13 mouse cellular contexts compared by ENCODE assay signal in the genomic region with DNA sequence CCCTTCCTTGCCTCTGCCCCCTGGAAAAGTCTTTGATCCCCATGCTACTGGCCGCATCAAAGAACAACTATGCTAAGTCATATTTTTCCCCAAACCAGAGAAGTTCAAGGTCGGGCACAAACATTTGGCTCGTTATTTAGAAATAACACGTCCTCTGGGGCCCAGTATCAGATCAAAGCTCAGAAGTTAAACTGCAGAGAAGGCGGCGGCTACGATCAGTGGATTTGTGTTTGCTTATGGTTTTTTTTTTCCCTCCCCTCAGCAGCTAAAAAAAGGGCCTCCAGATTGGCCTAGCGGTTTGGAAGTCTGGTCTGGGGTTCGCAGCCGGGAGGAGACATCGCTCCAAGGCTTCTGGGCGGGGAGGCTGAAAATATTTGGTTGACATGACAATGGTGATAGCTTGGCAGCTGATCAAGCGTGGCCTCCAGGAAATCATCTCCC. TPM values are rescaled to one million over a fixed set of nuclear protein-coding genes. Genes with fewer than 3 reads are reported as not detected.
DNase-seq lines count a peak whose midpoint lies in the region; ATAC-seq and TF ChIP-seq lines count a peak whose summit lies in the region.
"Had no signal": no experiment of that assay in that cellular context is flagged by ENCODE, and none has a peak within 500 bp of the region (broad histone marks: within the 10 kb centered on the region; RNA-seq: fewer than 3 reads in every experiment).

No protein-coding gene starts in this region.

- no peak overlapping the region for H3K4me2 ChIP-seq in stomach, postnatal 0 days (replicated peaks; ENCODE audit: low read depth)

- ATAC-seq in stomach, postnatal 0 days (ENCODE audit: low FRiP score, low TSS enrichment), result no peak

- peak; percentile 74 to 79 for DNase-seq in cerebellum, postnatal 10 days
- DNase-seq in cerebellum, adult 9-11 months, result no peak
- DNase-seq in kidney, adult 2 months, result peak; percentile 28
- DNase-seq in kidney, adult 18-20 months, result no peak
- DNase-seq in retina, postnatal 1 day, result peak; percentile 28
- DNase-seq in retina, embryonic 14.5 days (ENCODE audit: low spot score), result no peak
- DNase-seq in stomach, postnatal 0 days (ENCODE audit: low spot score), result peak; percentile 45
- no peak for DNase-seq in spleen, postnatal 4 days (ENCODE audit: low spot score in 2 of 2)

- TF ChIP-seq POLR2A in kidney, adult 2 months (IDR thresholded peaks at IDR 0.05; ENCODE audit: low read depth, low read length), result no peak

- H3K9ac ChIP-seq in stomach, postnatal 0 days (ENCODE audit: low read length), result no peak overlapping the region

- TF ChIP-seq CTCF in kidney, adult 2 months (conservative IDR thresholded peaks at IDR 0.05; ENCODE audit: insufficient read depth, insufficient read length, low read depth, low read length), result no peak
- TF ChIP-seq CTCF in stomach, postnatal 0 days (IDR thresholded peaks at IDR 0.05; ENCODE audit: low read depth), result no peak

- no peaks in the 10 kb centered on the region for H3K9me3 ChIP-seq in stomach, postnatal 0 days (ENCODE audit: control insufficient read depth, low read length)
- H3K9me3 ChIP-seq: G1E had no signal

- no peaks in the 10 kb centered on the region for H3K27me3 ChIP-seq in kidney, adult 2 months (replicated peaks; ENCODE audit: control insufficient read depth, insufficient read depth, low read length)
- H3K27me3 ChIP-seq in stomach, postnatal 0 days (ENCODE audit: control insufficient read depth, insufficient read depth, low read length), result no peaks in the 10 kb centered on the region

- H3K4me3 ChIP-seq in kidney, adult 2 months (ENCODE audit: insufficient read depth, low read depth, low read length), result no peak overlapping the region
- H3K4me3 ChIP-seq in stomach, postnatal 0 days (ENCODE audit: low read depth, low read length), result no peak overlapping the region
- H3K4me3 ChIP-seq: gastrocnemius, adult 2 months had no signal

- H3K4me1 ChIP-seq in kidney, adult 2 months (ENCODE audit: control insufficient read depth, insufficient read depth, low read length), result no peaks in the 10 kb centered on the region
- H3K4me1 ChIP-seq in stomach, postnatal 0 days (replicated peaks; ENCODE audit: control insufficient read depth, insufficient read depth), result no peaks in the 10 kb centered on the region

- 46% methylated on average over 13 of the region's 13 CpGs for WGBS in kidney, adult 2 months
- WGBS in stomach, postnatal 0 days, result 27% methylated on average over 13 of the region's 13 CpGs

- no peak for TF ChIP-seq EP300 in stomach, postnatal 0 days (optimal IDR thresholded peaks at IDR 0.05)

- H3K27ac ChIP-seq in kidney, adult 2 months (ENCODE audit: insufficient read depth, low read depth, low read length), result no peak overlapping the region
- H3K27ac ChIP-seq in stomach, postnatal 0 days (replicated peaks), result 0 out of 2 replicates have a peak overlapping the region, but pooled peaks have one; percentile 18
- H3K27ac ChIP-seq: gastrocnemius, adult 2 months had no signal

- no peaks in the 10 kb centered on the region for H3K36me3 ChIP-seq in kidney, adult 2 months (ENCODE audit: control insufficient read depth, insufficient read depth, low read length)
- no peaks in the 10 kb centered on the region for H3K36me3 ChIP-seq in stomach, postnatal 0 days (ENCODE audit: control insufficient read depth, insufficient read depth, low read length)
- H3K36me3 ChIP-seq: G1E had no signal

RNA-seq across cellular contexts. Expression of a gene that starts 38.0 kb away (rescaled TPM):
- 0.14 and 0.16 TPM in 2 replicates for polyA plus RNA-seq in kidney, adult 2 months (2012; rRNA removed)
- not detected in 2 replicates for polyA plus RNA-seq in stomach, postnatal 0 days (2015; fragmentation: Nextera tagmentation; extraction: Ambion mirVana)
- polyA plus RNA-seq: cerebellum, adult 2 months; G1E; neural tube, embryonic 14.5 days; urinary bladder, adult 2 months had no signal

Comparison
In these comparisons a context has a peak if more than half of its experiments do, and no peak if none do; other contexts are left out.
1. DNase-seq: peak in cerebellum, postnatal 10 days (2 of 2), kidney, adult 2 months (single experiment), retina, postnatal 1 day (single experiment) and stomach, postnatal 0 days (single experiment); none in cerebellum, adult 9-11 months (single experiment), kidney, adult 18-20 months (single experiment), retina, embryonic 14.5 days (single experiment) and spleen, postnatal 4 days (0 of 2).